Mouse (Mus musculus) left cerebral cortex, adult 8-10 months (tissue): ENCODE data around the gene Acss3. TPM values are rescaled to one million over a fixed set of nuclear protein-coding genes. Genes with fewer than 3 reads are reported as not detected.

Source experiments
- DNase-seq, 2 experiments: peaks; one replicate each; pipeline ENCODE4 v3.0.0; 2022; ENCODE audit warnings: low spot score in 2 of 2
- total RNA-seq, 4 experiments: library from RNA; stranded (reverse); gene quantifications; 2 replicates each; pipeline ENCODE4 v1.2.4; 2022

The Acss3 gene
- total RNA-seq, 4 experiments from 2014 or later: 1.0 to 1.6 (median 1.2) TPM

DNA sequence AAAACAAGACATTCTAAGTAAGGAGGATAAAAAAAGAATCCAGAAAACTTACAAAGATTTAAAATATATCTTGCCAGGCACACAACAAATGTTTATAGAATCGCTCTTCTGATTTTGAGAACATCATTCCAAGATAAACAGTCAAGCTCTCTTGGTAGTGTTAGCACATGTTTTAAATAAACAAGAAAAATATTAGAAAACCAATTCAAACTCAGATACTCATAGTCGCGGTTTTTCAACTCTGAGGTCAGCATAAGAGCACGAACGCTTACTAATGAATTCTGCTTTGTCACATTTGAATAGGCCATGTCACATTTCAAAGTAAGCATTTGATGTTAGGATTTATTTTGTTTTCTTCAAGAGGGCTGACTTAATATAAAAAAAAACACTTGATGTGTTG, 102.3 kb downstream of the Acss3 start:
- no peak for DNase-seq

DNA sequence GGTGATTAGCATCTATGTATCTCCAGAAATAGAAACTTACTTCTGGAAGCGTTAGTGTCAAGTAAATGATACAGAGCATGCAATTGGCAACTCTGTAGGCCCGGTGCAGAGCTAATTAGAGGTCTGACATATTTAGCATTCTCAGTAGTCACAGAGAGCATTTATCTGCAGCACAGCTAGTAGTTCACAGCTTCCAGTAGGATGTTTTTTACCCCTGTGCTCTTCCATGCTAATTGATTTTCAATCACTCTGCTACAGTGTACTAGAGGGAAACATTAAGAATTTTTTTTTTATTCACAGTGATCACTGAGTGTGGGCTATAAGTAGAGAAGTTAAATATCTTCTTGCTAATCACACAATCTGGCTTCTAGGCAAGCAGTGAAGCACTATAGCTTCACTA, 112.3 kb downstream of the Acss3 start:
- DNase-seq: no peak

DNA sequence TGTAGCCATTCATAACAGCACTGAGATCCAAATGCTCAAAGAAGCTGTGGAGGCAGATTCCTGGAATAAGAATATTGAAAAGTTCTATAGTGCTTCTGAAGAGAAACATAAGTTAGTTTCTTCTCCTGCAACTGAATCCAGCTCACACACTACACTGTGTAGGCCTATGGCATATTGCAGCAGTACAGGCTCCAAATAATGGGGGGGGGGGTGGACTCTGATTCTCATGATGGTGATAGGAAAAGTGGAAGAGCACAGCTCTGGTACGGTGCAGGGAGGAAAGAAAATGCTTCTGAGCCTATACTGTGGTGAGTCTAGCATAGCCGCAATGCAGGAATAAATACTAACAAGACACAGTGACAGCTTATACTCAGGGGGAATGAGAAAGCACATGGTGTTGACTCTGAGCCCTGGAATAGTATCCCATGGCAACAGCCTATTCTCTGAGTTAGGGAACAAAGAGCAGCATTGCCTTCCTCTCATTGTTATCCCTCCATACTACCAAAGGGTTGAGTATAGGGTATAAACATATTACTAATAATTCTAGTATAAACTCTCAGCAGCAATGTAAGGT, 125.3 kb downstream of the Acss3 start:
- DNase-seq: no peak

DNA sequence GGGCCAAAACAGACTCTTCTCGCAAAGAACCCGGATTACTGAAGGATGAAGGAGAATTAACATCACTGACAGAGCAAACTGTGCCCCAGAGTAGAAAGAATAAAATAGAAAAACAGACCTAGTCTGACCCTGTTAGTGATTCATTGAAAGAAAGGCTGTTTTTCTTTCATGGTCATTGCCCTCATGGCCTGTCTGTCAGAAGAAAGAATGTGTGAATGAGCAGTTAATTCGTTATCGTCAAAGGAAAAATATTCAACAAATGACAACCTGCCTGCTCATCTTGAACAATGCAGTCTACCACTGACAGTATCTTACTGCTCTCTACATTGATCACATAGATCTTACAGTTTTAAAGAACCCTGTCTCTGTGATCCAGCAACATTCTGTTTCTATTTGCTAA, 134.0 kb downstream of the Acss3 start:
- DNase-seq: no peak

DNA sequence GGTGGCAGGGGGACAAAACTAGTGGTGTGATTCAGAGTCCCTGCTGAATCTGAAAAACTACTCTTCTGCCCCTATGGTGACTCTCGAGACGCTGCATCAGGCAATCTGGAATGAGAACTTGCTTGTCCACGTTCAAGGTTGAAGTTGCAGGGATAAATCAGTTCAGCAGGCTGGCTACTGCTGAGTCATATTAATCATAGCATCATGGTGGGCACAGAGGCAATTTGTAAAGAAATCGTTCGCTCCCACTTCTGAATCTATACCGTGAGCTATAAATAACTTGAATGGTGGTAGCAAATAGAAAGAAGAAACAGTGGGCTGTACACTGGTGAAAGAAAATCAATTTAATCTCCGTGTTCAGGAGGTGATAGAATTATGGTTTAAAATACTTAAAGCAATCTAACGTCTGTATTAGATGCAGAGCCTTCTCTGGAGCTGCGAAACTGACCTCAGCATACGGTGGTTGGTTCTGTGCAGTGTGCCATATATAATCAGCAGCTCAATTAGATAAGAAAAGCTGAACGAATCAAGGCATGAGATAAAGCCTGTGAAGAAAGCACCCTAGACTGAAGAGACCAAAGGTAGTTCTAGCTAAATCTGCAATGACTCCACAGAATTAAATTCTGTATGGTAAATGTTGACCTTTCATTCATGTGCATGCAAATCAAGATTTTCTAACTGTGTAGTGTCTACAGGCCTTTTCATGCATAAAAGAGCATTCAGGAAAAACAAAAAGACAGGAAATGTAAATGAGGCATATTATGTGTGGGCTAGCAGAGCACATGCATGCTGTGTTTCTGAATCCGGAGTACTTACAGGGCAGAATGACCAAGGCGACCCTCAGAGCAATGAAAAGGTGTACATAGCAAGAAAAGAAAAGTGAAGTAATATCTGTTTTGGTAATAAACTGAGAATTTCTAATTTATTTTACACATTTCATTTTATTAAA, 148.0 kb downstream of the Acss3 start:
- DNase-seq: no peak

DNA sequence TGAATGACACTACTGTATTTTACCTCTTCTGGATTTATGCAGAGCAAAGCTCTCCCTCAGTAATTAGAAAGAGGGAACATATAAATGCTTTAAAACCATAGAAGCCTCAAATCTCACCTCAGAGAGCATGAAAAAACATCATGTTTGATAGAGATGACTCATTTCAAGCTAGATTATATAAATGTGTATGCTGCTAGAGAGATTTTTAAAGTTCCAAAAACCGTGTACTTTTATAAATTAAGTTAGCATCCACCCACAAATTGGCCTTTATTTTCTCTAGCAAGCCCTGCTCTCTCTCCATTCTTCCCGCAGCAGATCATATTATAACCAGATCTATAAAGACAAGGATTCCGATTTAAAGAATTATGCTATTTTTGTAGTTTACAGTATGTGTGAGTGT, 164.4 kb downstream of the Acss3 start:
- no peak for DNase-seq

DNA sequence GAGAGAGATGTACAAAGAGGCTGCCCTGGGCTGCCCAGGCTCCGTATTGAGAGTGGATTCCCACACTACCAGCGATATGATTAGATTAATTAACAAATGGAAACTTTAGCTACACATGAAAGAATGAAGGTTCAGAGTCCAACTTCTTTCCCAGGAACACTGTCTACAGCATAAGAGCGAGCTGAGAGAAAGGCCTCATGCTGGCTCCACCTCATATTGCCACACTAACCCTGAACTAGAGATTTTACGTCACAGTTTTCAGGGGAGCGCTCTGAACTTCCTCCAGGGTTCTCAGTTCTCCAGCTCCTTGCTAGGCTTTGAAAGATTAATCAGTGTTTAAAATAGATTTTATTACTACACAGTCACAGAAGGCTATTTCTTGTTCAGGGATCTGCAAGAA, 182.1 kb downstream of the Acss3 start:
- DNase-seq: no peak

DNA sequence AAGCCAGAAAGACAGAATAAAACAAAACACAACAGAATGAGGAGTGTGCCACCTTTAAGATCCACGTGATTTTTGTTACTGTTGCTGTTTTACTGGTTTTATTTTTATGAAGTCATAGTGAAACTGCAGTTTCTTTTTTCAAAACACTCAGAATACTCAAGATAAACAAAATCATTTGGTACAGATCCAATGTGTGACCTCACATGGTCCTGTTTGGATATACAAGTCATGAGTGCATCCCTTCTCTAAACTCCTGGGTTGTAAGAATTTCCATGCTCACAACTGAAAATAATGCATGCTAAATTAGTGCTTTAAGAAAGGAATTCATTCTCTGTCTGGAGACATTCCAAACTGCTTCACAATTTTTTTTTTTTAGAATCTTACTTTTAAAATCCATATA, 184.0 kb downstream of the Acss3 start:
- DNase-seq: no peak

DNA sequence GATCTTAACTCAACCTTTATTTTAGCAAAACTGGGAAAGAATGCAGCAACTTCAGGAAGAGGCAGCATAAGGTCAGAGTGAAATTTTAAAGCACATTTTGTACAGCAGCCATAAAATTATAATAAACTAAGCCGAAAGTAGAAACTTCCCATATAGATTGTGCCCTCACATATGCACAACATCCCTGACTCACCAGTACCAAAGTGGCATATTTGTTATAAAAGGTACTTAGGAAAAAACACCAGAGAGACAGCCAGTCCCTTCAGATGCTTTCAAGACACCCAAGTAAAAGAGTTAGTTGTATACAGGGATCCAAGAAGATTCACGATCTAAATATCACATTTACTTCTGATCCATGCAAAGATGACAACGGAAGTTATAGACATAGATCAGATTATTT, 184.6 kb downstream of the Acss3 start:
- no peak for DNase-seq

DNA sequence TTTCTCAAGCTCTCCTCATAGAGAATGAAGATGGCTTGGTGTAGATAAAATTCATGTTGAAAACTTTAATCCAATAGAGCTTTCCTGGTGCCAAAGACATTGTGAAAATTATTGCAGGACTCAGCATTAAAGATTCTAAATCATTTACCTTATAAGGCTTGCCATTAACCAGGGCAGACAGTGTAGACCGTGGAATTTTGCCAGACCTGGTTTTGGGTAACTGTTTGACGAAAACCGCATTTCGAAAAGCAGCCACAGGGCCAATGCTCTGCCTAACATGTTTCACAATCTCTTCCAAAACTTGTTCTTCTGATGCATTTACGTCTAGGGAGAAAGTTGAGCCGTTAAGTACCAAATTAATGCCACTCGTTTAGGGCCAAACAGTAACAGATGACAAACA, 186.5 kb downstream of the Acss3 start:
- no peak for DNase-seq

DNA sequence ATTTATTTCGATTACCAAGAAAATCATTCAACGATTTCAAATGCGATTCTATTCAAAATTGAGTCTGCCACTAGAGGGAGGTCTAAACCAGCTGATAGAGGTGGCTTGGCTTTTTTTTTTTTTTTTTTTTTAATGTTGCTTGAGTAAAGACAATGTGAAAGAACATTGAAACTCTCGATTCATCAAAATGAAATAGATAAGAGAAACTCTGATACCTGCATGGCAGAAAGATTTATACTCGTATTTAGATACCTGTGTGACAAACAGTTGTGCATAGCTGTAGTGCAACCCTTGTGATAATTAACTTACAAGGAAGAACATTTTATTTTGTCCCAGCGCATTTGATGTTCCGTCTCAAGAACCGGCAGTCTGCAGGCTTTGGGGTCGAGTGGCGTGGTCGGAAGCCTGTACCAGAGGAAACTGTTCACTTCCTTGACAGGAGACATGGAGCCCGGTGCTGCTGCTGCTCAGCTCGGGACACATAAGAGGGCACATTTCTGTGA, 190.8 kb downstream of the Acss3 start:
- no peak for DNase-seq

DNA sequence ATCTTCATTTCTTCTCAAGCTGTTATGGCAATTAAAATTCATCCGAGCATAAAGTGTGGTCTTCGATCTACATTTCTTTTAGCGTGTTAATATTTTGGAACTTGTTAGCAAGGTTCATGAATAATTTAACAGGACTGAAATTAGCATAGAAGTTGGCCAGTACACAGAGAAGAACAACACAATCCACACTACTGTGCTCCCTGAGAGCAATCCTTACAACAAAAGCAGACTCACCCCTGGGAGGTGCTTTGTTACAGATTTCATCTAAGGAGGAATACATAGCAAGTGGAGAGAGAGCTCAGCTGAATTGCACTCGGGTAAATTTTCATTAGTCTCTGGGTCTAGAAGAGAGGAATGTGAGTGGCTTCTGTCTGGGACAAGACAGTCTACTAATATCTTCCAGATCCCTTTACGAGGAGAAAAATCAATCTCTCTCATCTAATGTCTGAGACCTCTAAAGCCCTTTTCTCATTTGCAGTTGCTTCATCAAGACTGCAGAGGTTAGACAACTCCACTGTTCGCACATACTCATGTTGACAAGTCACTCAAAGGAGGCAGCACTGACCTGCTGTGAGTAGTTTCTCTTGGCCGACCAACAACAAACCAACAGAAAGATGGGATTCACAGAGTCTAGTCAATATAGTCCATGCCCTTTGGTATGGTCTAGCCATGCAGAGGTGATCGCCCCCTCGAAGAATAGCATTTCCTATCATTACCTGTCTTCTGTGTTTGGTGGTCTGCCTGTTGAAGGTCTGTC, 194.7 kb downstream of the Acss3 start:
- no peak for DNase-seq

DNA sequence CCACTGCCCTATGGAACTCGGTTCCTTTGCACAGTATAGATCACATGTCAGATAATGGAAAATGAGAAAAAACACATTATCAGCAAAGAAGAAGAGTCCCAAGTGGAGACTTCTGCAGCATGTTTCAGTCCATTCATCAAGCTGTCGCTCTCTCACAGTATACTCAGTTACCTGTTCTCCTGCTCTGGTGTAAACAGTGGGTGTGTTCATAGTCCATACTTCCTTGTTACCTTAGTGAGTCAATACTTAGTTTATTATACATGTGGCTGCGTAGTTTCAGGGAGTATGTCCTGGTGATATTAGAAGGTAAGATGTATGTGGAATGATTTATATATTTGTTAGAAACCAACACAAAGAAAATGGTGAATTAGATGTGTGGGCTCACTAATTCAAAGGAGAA, 198.7 kb downstream of the Acss3 start:
- DNase-seq: no peak

DNA sequence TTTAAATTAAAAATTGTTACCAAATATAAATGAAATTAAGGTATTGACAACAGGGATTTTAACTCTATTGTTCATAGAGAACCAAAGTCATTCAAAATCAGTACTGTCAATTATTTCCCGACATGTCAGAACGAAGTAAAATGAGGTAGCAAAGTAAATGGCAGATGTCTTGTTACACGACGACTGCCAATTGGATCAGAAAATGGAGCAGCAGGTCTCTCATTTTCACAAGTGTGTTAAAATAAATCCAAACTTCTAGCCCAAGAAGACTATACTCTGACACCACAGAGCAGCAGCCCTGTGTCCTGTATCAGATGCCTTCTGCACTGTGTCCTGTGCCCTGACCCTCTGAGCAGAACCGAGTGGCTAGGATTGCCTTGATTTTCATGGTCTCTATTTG, 199.1 kb downstream of the Acss3 start:
- no peak for DNase-seq

DNA sequence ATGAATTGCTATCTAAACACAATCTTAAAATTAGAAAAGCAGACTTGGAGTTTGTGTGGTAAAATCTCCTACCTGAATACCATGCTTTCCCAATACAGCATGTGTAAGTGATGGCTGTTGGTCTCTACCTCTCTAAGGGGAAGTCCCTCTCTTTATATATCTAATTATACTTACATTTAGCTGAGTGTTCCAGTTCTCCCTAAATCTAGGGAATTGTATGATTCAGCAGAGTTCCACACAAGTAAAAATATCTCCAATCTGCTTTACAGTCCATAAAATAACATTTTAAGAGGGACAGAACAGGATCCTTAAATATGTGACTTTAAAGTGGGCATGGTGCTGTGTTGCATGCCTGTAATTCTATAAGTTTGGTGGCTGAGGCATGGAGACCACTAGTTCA, 208.6 kb downstream of the Acss3 start:
- DNase-seq: no peak

DNA sequence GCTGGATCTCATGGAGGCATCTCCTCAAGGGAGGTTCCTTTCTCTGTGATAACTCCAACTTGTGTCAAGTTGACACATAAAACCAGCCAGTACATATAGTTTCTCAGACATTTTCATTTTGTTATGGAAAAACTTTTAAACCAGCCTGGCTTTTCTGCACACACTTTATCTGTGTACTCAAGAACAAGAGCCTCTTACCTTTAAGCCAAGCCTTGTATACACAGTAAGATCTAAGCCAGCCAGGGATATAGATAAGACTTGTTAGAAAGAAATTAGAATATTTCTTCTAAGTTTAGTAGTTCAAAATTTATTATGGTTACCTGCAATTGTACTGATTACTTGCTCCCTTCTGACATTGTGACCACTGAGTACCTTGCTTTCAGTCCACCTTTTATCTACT, 209.2 kb downstream of the Acss3 start:
- DNase-seq: no peak

DNA sequence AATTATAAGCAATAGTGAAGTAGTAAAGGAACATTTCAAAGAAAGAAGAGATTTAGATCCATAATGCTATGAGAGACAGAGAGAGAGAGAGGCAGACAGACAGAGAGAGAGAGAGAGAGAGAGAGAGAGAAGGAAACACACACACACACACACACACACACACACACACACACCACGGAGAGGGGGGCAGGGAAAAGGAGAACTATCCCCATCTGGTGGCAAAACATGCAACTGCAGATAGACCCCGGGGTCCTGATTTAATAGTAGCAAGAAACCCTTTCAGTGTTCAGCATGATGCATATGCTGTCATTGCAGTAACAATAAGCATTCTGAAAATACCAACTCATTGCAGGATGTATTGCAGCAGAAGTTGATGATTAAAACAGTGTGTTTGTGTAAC, 210.4 kb downstream of the Acss3 start:
- DNase-seq: no peak

DNA sequence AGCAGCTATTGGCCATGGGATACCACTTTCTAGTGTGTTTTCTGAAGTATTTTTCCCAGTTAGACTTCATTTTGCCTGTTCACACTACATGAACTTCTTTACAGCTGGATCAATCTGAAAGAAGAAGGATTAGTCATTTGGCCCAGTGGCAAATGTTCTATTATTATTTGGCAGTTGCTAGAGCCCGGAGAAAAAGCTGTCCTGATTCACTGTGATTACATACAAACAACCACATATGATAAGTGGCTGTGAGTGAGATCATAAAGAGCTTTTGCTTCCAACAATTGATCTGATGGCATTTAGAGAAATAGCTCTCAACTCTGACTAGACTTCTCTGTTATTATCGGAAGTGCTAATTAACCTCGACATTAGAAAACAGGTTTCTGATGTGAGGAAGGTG, 213.4 kb downstream of the Acss3 start:
- DNase-seq: no peak

DNA sequence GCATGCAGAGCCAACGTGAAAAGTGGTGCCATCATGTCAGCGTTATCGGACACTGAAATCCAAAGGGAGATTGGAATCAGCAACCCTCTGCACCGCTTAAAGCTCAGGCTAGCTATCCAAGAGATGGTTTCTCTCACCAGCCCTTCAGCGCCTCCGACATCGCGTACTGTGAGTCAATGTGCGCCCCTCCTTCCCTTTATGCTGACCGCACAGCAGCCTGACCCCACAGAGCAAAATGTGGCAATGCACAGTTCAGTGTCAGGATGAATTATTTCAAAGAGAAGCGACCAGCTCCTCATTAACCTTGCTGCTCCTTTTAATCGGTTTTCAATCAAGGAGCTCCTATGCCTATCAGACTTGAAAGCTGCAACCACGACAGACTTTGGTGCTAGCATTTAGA, 227.1 kb downstream of the Acss3 start:
- DNase-seq: no peak
